18 mouse cellular contexts compared by ENCODE assay signal in the genomic region with DNA sequence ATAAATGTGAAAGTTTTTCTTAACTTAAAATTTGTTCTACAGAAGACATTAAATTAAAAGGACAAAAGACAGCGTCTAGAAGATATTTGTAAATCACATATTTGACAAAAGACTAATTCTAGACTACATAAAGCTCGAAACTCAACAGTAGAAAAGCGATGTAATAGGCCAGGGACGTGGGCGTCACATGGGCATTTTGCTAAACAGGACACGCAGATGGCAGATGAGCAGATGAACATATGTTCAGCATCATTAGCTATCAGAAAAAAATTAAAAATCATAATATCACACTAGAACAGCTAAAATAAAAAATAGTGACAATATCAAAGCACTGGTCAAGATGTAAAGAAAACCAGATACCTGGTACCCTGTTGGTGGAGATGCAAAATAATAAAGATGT. TPM values are rescaled to one million over a fixed set of nuclear protein-coding genes. Genes with fewer than 3 reads are reported as not detected.
A peak's percentile ranks its signal among the peaks of the same experiment; 100 is the strongest.
DNase-seq lines count a peak whose midpoint lies in the region.
"Had no signal": no experiment of that assay in that cellular context is flagged by ENCODE, and none has a peak within 500 bp of the region (broad histone marks: within the 10 kb centered on the region; RNA-seq: fewer than 3 reads in every experiment).

No protein-coding gene starts in this region.

- 92% methylated on average over 6 of the region's 6 CpGs for WGBS in heart, embryonic 10.5 days

- no peak overlapping the region for H3K27ac ChIP-seq in heart, embryonic 10.5 days

- H3K36me3 ChIP-seq in heart, embryonic 10.5 days, result peaks cover 14% of the 10 kb centered on the region

- no peak overlapping the region for H3K4me3 ChIP-seq in heart, embryonic 10.5 days

- no peaks in the 10 kb centered on the region for H3K9me3 ChIP-seq in heart, embryonic 10.5 days
- H3K9me3 ChIP-seq: G1E had no signal

- peaks cover 25% of the 10 kb centered on the region; the same call in 1 of the 2 replicates for H3K4me1 ChIP-seq in heart, embryonic 10.5 days

- peak; percentile 46 for DNase-seq in cerebellum, adult 9-10 months
- no peak for DNase-seq in cerebellum, postnatal 4 days (ENCODE audit: low spot score in 2 of 2)
- peak; percentile 41 for DNase-seq in cerebellum, adult 9-11 months
- DNase-seq in cerebellum, postnatal 10 days, result no peak
- DNase-seq in brain, adult 2 months (ENCODE audit: low read depth, low spot score), result peak; percentile 61
- no peak for DNase-seq in heart, embryonic 10.5 days (ENCODE audit: low spot score)
- DNase-seq: adrenal gland, adult 2 months; adrenal gland, adult 8-10 months; adrenal gland, postnatal 10 days; adrenal gland, postnatal 14 days; adrenal gland, postnatal 25 days; adrenal gland, postnatal 36 days; B cell, adult 2 months; cerebellum, adult 11 months; cerebellum, adult 11-12 months had no signal

- no peaks in the 10 kb centered on the region for H3K27me3 ChIP-seq in heart, embryonic 10.5 days (ENCODE audit: insufficient read depth, poor library complexity, severe bottlenecking)
- H3K27me3 ChIP-seq: CH12.LX, Patski had no signal

RNA-seq across cellular contexts. Expression of a gene that starts 29.3 kb away (rescaled TPM):
- 32.5 and 35.0 TPM in 2 replicates for polyA plus RNA-seq in heart, embryonic 10.5 days (2016; fragmentation: Nextera tagmentation; extraction: Ambion mirVana)

RNA-seq across cellular contexts. Expression of a gene that starts 29.4 kb away (rescaled TPM):
- 19.2 and 19.4 TPM in 2 replicates for polyA plus RNA-seq in heart, embryonic 10.5 days (2016; fragmentation: Nextera tagmentation; extraction: Ambion mirVana)

Comparison
In these comparisons a context has a peak if more than half of its experiments do, and no peak if none do; other contexts are left out.
1. DNase-seq: peak in cerebellum, adult 9-10 months (single experiment), cerebellum, adult 9-11 months (single experiment) and brain, adult 2 months (single experiment); none in cerebellum, postnatal 4 days (0 of 2), cerebellum, postnatal 10 days (0 of 2) and heart, embryonic 10.5 days (single experiment).